ENCODE assay signal across 16 mouse cellular contexts in the genomic region with DNA sequence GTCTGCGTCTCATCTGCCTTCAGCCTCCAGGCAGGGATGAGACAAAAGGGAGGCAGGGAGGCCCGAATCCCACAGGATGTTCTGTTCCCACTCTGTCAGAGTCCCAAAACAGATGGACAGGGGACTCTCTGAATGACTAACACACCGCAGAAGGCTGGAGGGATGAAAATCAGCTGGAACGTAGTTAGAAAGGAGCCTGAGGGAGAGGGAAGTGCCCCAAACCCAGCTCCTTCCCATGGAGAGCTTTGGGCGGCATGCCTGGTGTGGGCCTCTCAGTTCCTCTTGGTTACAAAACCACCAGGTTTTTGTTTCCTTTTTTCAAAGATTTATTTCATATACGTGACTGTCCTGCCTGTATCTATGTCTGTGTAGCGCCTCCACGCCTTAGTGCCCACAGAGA. TPM values are rescaled to one million over a fixed set of nuclear protein-coding genes. Genes with fewer than 3 reads are reported as not detected.
A peak's percentile ranks its signal among the peaks of the same experiment; 100 is the strongest.
DNase-seq lines count a peak whose midpoint lies in the region; TF ChIP-seq lines count a peak whose summit lies in the region.
"Had no signal": no experiment of that assay in that cellular context is flagged by ENCODE, and none has a peak within 500 bp of the region (broad histone marks: within the 10 kb centered on the region; RNA-seq: fewer than 3 reads in every experiment).

No protein-coding gene starts in this region.

- H3K27ac ChIP-seq in left cerebral cortex, adult 2 months, result 0 out of 2 replicates have a peak overlapping the region, but pooled peaks have one; percentile 8
- peak overlapping the region; percentile 70 for H3K27ac ChIP-seq in embryonic facial prominence, embryonic 10.5 days (replicated peaks)
- H3K27ac ChIP-seq: intestine, embryonic 15.5 days; midbrain, embryonic 12.5 days; neural tube, embryonic 12.5 days had no signal

- H3K4me3 ChIP-seq in left cerebral cortex, adult 2 months, result no peak overlapping the region
- no peak overlapping the region for H3K4me3 ChIP-seq in embryonic facial prominence, embryonic 10.5 days
- peak overlapping the region; percentile 25 for H3K4me3 ChIP-seq in megakaryocyte, embryonic 14.5 days (replicated peaks)
- H3K4me3 ChIP-seq: intestine, embryonic 15.5 days; midbrain, embryonic 12.5 days; neural tube, embryonic 12.5 days had no signal

- no peaks in the 10 kb centered on the region for H3K36me3 ChIP-seq in embryonic facial prominence, embryonic 10.5 days (replicated peaks)
- H3K36me3 ChIP-seq in megakaryocyte, embryonic 14.5 days (replicated peaks; ENCODE audit: low read length), result peaks cover 72% of the 10 kb centered on the region
- H3K36me3 ChIP-seq: intestine, embryonic 15.5 days; midbrain, embryonic 12.5 days; neural tube, embryonic 12.5 days had no signal

- no peaks in the 10 kb centered on the region for H3K27me3 ChIP-seq in embryonic facial prominence, embryonic 10.5 days (replicated peaks; ENCODE audit: low read depth, poor library complexity, severe bottlenecking)
- no peaks in the 10 kb centered on the region for H3K27me3 ChIP-seq in megakaryocyte, embryonic 14.5 days (replicated peaks)
- H3K27me3 ChIP-seq: intestine, embryonic 15.5 days; midbrain, embryonic 12.5 days; neural tube, embryonic 12.5 days had no signal

- H3K4me1 ChIP-seq in embryonic facial prominence, embryonic 10.5 days, result peaks cover 71% of the 10 kb centered on the region
- H3K4me1 ChIP-seq in megakaryocyte, embryonic 14.5 days, result peaks cover 99% of the 10 kb centered on the region

- intact Hi-C loops in left cerebral cortex, adult 2 months (cut with DNase I), result no loop called here
- intact Hi-C loops in left cerebral cortex, postnatal 14 days (cut with DNase I), result no loop called here

- no peaks in the 10 kb centered on the region for H3K9me3 ChIP-seq in embryonic facial prominence, embryonic 10.5 days
- no peaks in the 10 kb centered on the region for H3K9me3 ChIP-seq in megakaryocyte, embryonic 14.5 days
- H3K9me3 ChIP-seq: intestine, embryonic 15.5 days; midbrain, embryonic 12.5 days; neural tube, embryonic 12.5 days had no signal

- DNase-seq in heart, adult 11 months, result peak; percentile 94
- DNase-seq in heart, adult 18-20 months, result no peak
- DNase-seq in left cerebral cortex, adult 2 months (ENCODE audit: extremely low spot score in 1 of 2, low spot score in 2 of 2), result no peak
- DNase-seq in left cerebral cortex, postnatal 14 days (ENCODE audit: low spot score in 2 of 2), result no peak
- no peak for DNase-seq in embryonic facial prominence, embryonic 10.5 days (ENCODE audit: low spot score)
- DNase-seq in adipocyte (ENCODE audit: low spot score), result no peak
- no peak for DNase-seq in MN1 (ENCODE audit: low spot score)
- DNase-seq: cerebellum, adult 11 months; heart, postnatal 4 days; kidney, postnatal 14 days; retina, postnatal 1 day; spleen, adult 18-20 months had no signal

- TF ChIP-seq CTCF in left cerebral cortex, adult 2 months (IDR thresholded peaks at IDR 0.05), result no peak

- WGBS in embryonic facial prominence, embryonic 10.5 days, result 71% methylated on average over 8 of the region's 8 CpGs

RNA-seq across cellular contexts. Expression of gene Tspan9, which starts 35.7 kb away (rescaled TPM):
- 100 to 1,000 TPM in 1 of 2 experiments, 10 to 100 TPM in 1; 83.1 to 104 TPM for total RNA-seq in heart, adult 18-20 months (2021)
- total RNA-seq in left cerebral cortex, adult 2 months (2021), result 10 to 100 TPM; 53.0 to 57.6 TPM
- 10 to 100 TPM; 71.3 to 77.5 TPM for total RNA-seq in left cerebral cortex, postnatal 14 days (2021)
- polyA plus RNA-seq in embryonic facial prominence, embryonic 10.5 days (2016; fragmentation: Nextera tagmentation; extraction: Ambion mirVana), result 69.3 and 69.7 TPM in 2 replicates
- 87.8 and 156 TPM in 2 replicates for polyA plus RNA-seq in megakaryocyte, embryonic 14.5 days (2012; ENCODE audit: insufficient read depth, low replicate concordance)
